Mouse (Mus musculus) gastrocnemius, adult 2 months (tissue): ENCODE measurements around the gene Abcc4. TPM values are rescaled to one million over a fixed set of nuclear protein-coding genes. Genes with fewer than 3 reads are reported as not detected.

Experiments
- DNase-seq: peaks from one replicate; pipeline ENCODE4 v3.0.0; 2022
- H3K27ac ChIP-seq: fragments of 200-600 bp; 2 replicates; pipeline ENCODE4 v1.8.1; 2022; ENCODE audit warnings: mild to moderate bottlenecking
- H3K4me3 ChIP-seq: fragments of 200-600 bp; 2 replicates; pipeline ENCODE4 v1.8.1; 2022; ENCODE audit warnings: mild to moderate bottlenecking, moderate library complexity
- CTCF ChIP-seq: fragments of 200-600 bp; IDR thresholded peaks from 2 replicates; pipeline ENCODE4 v1.8.1; 2022; ENCODE audit warnings: antibody characterized with exemption, mild to moderate bottlenecking, moderate library complexity
- intact Hi-C: fragments of 180-260 bp; cut with DNase I; formaldehyde crosslinking; loops from one replicate; pipeline ENCODE4 v1.15.1; 2025
- microRNA-seq: library from miRNA; unstranded; fragments of <30 nt; microRNA quantifications from one replicate; pipeline ENCODE4 v1.2.0, GENCODE M21; 2021
- total RNA-seq, 2 experiments: library from RNA; stranded (reverse); gene quantifications; 2 replicates each; pipeline ENCODE4 v1.2.3; 2021

Gene Abcc4
- total RNA-seq, 2 experiments from 2014 or later = 10.1 to 12.2 TPM

- intact Hi-C loops = no loop called here
- H3K4me3 ChIP-seq = peak overlapping the region; percentile 54
These were observed 231.6 kb downstream of the Abcc4 start for GRCm38 (mm10) chr14:118474226-118475099.

GRCm38 (mm10) chr14:118473831-118474193 is 232.2 kb downstream of the Abcc4 start:
- intact Hi-C loops = no loop called here

More at GRCm38 (mm10) chr14:118474226-118475099, 231.6 kb downstream of the Abcc4 start:
- H3K27ac ChIP-seq = no peak overlapping the region
- TF ChIP-seq CTCF = no peak
- DNase-seq = no peak

GRCm38 (mm10) chr14:118473188-118473830 is 232.7 kb downstream of the Abcc4 start:
- no peak for TF ChIP-seq CTCF
- Histone ChIP-seq H3K4me3 (peak overlapping the region; percentile 54), H3K27ac (no peak overlapping the region)
- intact Hi-C loops = no loop called here
- DNase-seq = no peak

More at GRCm38 (mm10) chr14:118473831-118474193, 232.2 kb downstream of the Abcc4 start:
- DNase-seq = peak; percentile 36
- no peak for TF ChIP-seq CTCF
- no peak overlapping the region for H3K27ac ChIP-seq
- H3K4me3 ChIP-seq = peak overlapping the region; percentile 54

- DNase-seq = no peak
- no peak for TF ChIP-seq CTCF
- Histone ChIP-seq H3K27ac (no peak overlapping the region), H3K4me3 (no peak overlapping the region)
- intact Hi-C loops = no loop called here
These were observed 240.7 kb downstream of the Abcc4 start for GRCm38 (mm10) chr14:118465331-118465730.

GRCm38 (mm10) chr14:118464401-118464800 is 241.6 kb downstream of the Abcc4 start:
- Histone ChIP-seq H3K27ac (no peak overlapping the region), H3K4me3 (no peak overlapping the region)
- no peak for DNase-seq
- no peak for TF ChIP-seq CTCF
- intact Hi-C loops = no loop called here

GRCm38 (mm10) chr14:118452572-118452971 is 253.4 kb downstream of the Abcc4 start:
- H3K27ac ChIP-seq = no peak overlapping the region
- DNase-seq = no peak
- no peak overlapping the region for H3K4me3 ChIP-seq
- no peak for TF ChIP-seq CTCF
- intact Hi-C loops = no loop called here

- no peak for TF ChIP-seq CTCF
- H3K27ac ChIP-seq = no peak overlapping the region
- intact Hi-C loops = no loop called here
- no peak for DNase-seq
- H3K4me3 ChIP-seq = no peak overlapping the region
These were observed 265.9 kb downstream of the Abcc4 start for GRCm38 (mm10) chr14:118440155-118440554.

GRCm38 (mm10) chr14:118437156-118437931 is 268.7 kb downstream of the Abcc4 start:
- DNase-seq = no peak

GRCm38 (mm10) chr14:118436791-118437155 is 269.2 kb downstream of the Abcc4 start:
- H3K27ac ChIP-seq = no peak overlapping the region
- H3K4me3 ChIP-seq = peak overlapping the region; percentile 59
- no peak for TF ChIP-seq CTCF
- intact Hi-C loops = no loop called here
- DNase-seq = no peak

More at GRCm38 (mm10) chr14:118437156-118437931, 268.7 kb downstream of the Abcc4 start:
- no peak overlapping the region for H3K27ac ChIP-seq
- intact Hi-C loops = no loop called here
- TF ChIP-seq CTCF = no peak
- peak overlapping the region; percentile 59 for H3K4me3 ChIP-seq

- no peak for DNase-seq
- intact Hi-C loops = no loop called here
- no peak overlapping the region for H3K27ac ChIP-seq
- H3K4me3 ChIP-seq = no peak overlapping the region
- no peak for TF ChIP-seq CTCF
These were observed 270.2 kb downstream of the Abcc4 start for GRCm38 (mm10) chr14:118435676-118436330.

GRCm38 (mm10) chr14:118434842-118435241 is 271.2 kb downstream of the Abcc4 start:
- TF ChIP-seq CTCF = no peak
- no peak overlapping the region for H3K4me3 ChIP-seq
- H3K27ac ChIP-seq = no peak overlapping the region
- DNase-seq = no peak
- intact Hi-C loops = no loop called here

GRCm38 (mm10) chr14:118433848-118434247 is 272.2 kb downstream of the Abcc4 start:
- TF ChIP-seq CTCF = no peak
- Histone ChIP-seq H3K27ac (no peak overlapping the region), H3K4me3 (no peak overlapping the region)
- no peak for DNase-seq
- intact Hi-C loops = no loop called here

Small RNA genes within 50 kb of the gene (microRNA-seq; reads per million reads assigned to microRNA genes)
- not detected for gene Mir6391

Other genes with a start within 250 kb of the Abcc4 start
- not detected for gene Cldn10, start 81.7 kb upstream of the Abcc4 start, total RNA-seq
- 1 to 10 TPM; 1.6 to 2.6 TPM for gene Dzip1, start 219.2 kb upstream of the Abcc4 start, total RNA-seq
- gene Dnajc3, start 231.8 kb upstream of the Abcc4 start, total RNA-seq = 10 to 100 TPM; 18.3 to 25.0 TPM